8 mouse cellular contexts compared by ENCODE assay signal in genomic region chr4:142095513-142096241, GRCm38 (mm10). TPM values are rescaled to one million over a fixed set of nuclear protein-coding genes. Genes with fewer than 3 reads are reported as not detected.
DNase-seq lines count a peak whose midpoint lies in the region; ATAC-seq and TF ChIP-seq lines count a peak whose summit lies in the region.

No protein-coding gene starts in this region.

- 53% methylated on average over 15 of the region's 15 CpGs for WGBS in forebrain, embryonic 10.5 days
- WGBS in forebrain, embryonic 11.5 days: 46% methylated on average over 15 of the region's 15 CpGs
- 31% methylated on average over 15 of the region's 15 CpGs for whole genome bisulfite sequencing in forebrain, embryonic 15.5 days
- 25% methylated on average over 15 of the region's 15 CpGs for WGBS in hindbrain, postnatal 0 days
- 64% methylated on average over 15 of the region's 15 CpGs for WGBS in midbrain, postnatal 0 days

- no peak overlapping the region for H3K9ac ChIP-seq in forebrain, embryonic 11.5 days (ENCODE audit: low read length)
- H3K9ac ChIP-seq in forebrain, embryonic 15.5 days (replicated peaks): no peak overlapping the region
- H3K9ac ChIP-seq in hindbrain, postnatal 0 days (replicated peaks; ENCODE audit: low read length): no peak overlapping the region; the same call in 1 of the 2 replicates
- H3K9ac ChIP-seq in midbrain, postnatal 0 days (replicated peaks; ENCODE audit: low read length, poor library complexity, severe bottlenecking): no peak overlapping the region

- peak overlapping the region; percentile 60 for H3K27ac ChIP-seq in forebrain, embryonic 10.5 days
- no peak overlapping the region for H3K27ac ChIP-seq in forebrain, embryonic 11.5 days (ENCODE audit: low read depth, low read length)
- H3K27ac ChIP-seq in forebrain, embryonic 15.5 days (replicated peaks): no peak overlapping the region
- peak overlapping the region; percentile 34; the same call in 1 of the 2 replicates for H3K27ac ChIP-seq in hindbrain, postnatal 0 days
- H3K27ac ChIP-seq in midbrain, postnatal 0 days (ENCODE audit: low read depth, low read length): no peak overlapping the region

- no peak for DNase-seq in forebrain, embryonic 10.5 days (ENCODE audit: extremely low spot score, low spot score)
- DNase-seq in forebrain, embryonic 11.5 days (ENCODE audit: low spot score): no peak
- peak; percentile 89 for DNase-seq in adrenal gland, adult 8-10 months
- DNase-seq in hindbrain, postnatal 0 days (ENCODE audit: low spot score): peak; percentile 85
- DNase-seq in midbrain, postnatal 0 days (ENCODE audit: low spot score): peak; percentile 85
- DNase-seq in embryo, embryonic 11 days: no peak
- no peak for DNase-seq in embryo, embryonic 10 days (ENCODE audit: low spot score)

- no peak for ATAC-seq in forebrain, embryonic 11.5 days (replicated peaks; ENCODE audit: low FRiP score)
- peak; percentile 55 for ATAC-seq in forebrain, embryonic 15.5 days (replicated peaks)
- ATAC-seq in hindbrain, postnatal 0 days: peak; percentile 76
- peak; percentile 27; the same call in 1 of the 2 replicates for ATAC-seq in midbrain, postnatal 0 days (ENCODE audit: low FRiP score)

- no peaks in the 10 kb centered on the region for H3K27me3 ChIP-seq in forebrain, embryonic 10.5 days (ENCODE audit: poor library complexity, severe bottlenecking)
- peaks cover 2% of the 10 kb centered on the region; the same call in 1 of the 2 replicates for H3K27me3 ChIP-seq in forebrain, embryonic 11.5 days (ENCODE audit: control insufficient read depth, insufficient read depth, low read length)
- no peaks in the 10 kb centered on the region for H3K27me3 ChIP-seq in forebrain, embryonic 15.5 days
- no peaks in the 10 kb centered on the region for H3K27me3 ChIP-seq in hindbrain, postnatal 0 days (ENCODE audit: insufficient read depth, low read length)
- no peaks in the 10 kb centered on the region for H3K27me3 ChIP-seq in midbrain, postnatal 0 days (ENCODE audit: insufficient read depth, low read length)

- peaks cover 17% of the 10 kb centered on the region for H3K4me1 ChIP-seq in forebrain, embryonic 10.5 days
- H3K4me1 ChIP-seq in forebrain, embryonic 11.5 days (replicated peaks; ENCODE audit: control insufficient read depth, insufficient read depth, low read length): no peaks in the 10 kb centered on the region
- H3K4me1 ChIP-seq in forebrain, embryonic 15.5 days: peaks cover 7% of the 10 kb centered on the region; the same call in 1 of the 2 replicates
- H3K4me1 ChIP-seq in hindbrain, postnatal 0 days (ENCODE audit: insufficient read depth, low read length): 0 out of 2 replicates have a peak, but pooled peaks cover 4% of the 10 kb centered on the region
- no peaks in the 10 kb centered on the region for H3K4me1 ChIP-seq in midbrain, postnatal 0 days (ENCODE audit: insufficient read depth, low read length)

- H3K4me2 ChIP-seq in forebrain, embryonic 11.5 days (ENCODE audit: low read depth, low read length, severe bottlenecking): no peak overlapping the region
- H3K4me2 ChIP-seq in forebrain, embryonic 15.5 days (replicated peaks): no peak overlapping the region
- no peak overlapping the region for H3K4me2 ChIP-seq in hindbrain, postnatal 0 days (ENCODE audit: low read depth, low read length)
- no peak overlapping the region for H3K4me2 ChIP-seq in midbrain, postnatal 0 days (ENCODE audit: low read depth, low read length, poor library complexity, severe bottlenecking)

- H3K4me3 ChIP-seq in forebrain, embryonic 10.5 days: no peak overlapping the region
- no peak overlapping the region for H3K4me3 ChIP-seq in forebrain, embryonic 11.5 days (ENCODE audit: low read depth, low read length)
- H3K4me3 ChIP-seq in forebrain, embryonic 15.5 days: no peak overlapping the region
- no peak overlapping the region for H3K4me3 ChIP-seq in hindbrain, postnatal 0 days (ENCODE audit: low read length)
- H3K4me3 ChIP-seq in midbrain, postnatal 0 days (ENCODE audit: low read depth, low read length): no peak overlapping the region

- TF ChIP-seq CTCF in hindbrain, postnatal 0 days (IDR thresholded peaks at IDR 0.05; ENCODE audit: low read depth): no peak
- no peak for TF ChIP-seq CTCF in midbrain, postnatal 0 days (IDR thresholded peaks at IDR 0.05)

- H3K36me3 ChIP-seq in forebrain, embryonic 10.5 days (replicated peaks): no peaks in the 10 kb centered on the region
- H3K36me3 ChIP-seq in forebrain, embryonic 11.5 days (ENCODE audit: control insufficient read depth, insufficient read depth, low read length): no peaks in the 10 kb centered on the region
- H3K36me3 ChIP-seq in forebrain, embryonic 15.5 days: no peaks in the 10 kb centered on the region
- no peaks in the 10 kb centered on the region for H3K36me3 ChIP-seq in hindbrain, postnatal 0 days (ENCODE audit: insufficient read depth, low read length)
- no peaks in the 10 kb centered on the region for H3K36me3 ChIP-seq in midbrain, postnatal 0 days (ENCODE audit: insufficient read depth, low read length)

- H3K9me3 ChIP-seq in forebrain, embryonic 10.5 days: no peaks in the 10 kb centered on the region
- no peaks in the 10 kb centered on the region for H3K9me3 ChIP-seq in forebrain, embryonic 11.5 days (ENCODE audit: control insufficient read depth, low read length)
- H3K9me3 ChIP-seq in forebrain, embryonic 15.5 days: no peaks in the 10 kb centered on the region
- H3K9me3 ChIP-seq in hindbrain, postnatal 0 days (ENCODE audit: low read length): no peaks in the 10 kb centered on the region
- H3K9me3 ChIP-seq in midbrain, postnatal 0 days (ENCODE audit: low read length): no peaks in the 10 kb centered on the region

RNA-seq across cellular contexts. Expression of gene Tmem51, which starts 11.6 kb away (rescaled TPM):
- polyA plus RNA-seq in forebrain, embryonic 10.5 days (2016; fragmentation: Nextera tagmentation; extraction: Ambion mirVana): 6.6 and 6.7 TPM in 2 replicates
- 6.3 and 8.9 TPM in 2 replicates for polyA plus RNA-seq in forebrain, embryonic 11.5 days (2014; fragmentation: Nextera tagmentation; extraction: Ambion mirVana)
- 1 to 10 TPM; 3.6 to 5.7 (median 4.7) TPM for total RNA-seq in adrenal gland, adult 8-10 months (2022)
- polyA plus RNA-seq in forebrain, embryonic 15.5 days (2015; fragmentation: Nextera tagmentation; extraction: Ambion mirVana): 6.5 and 6.6 TPM in 2 replicates
- total RNA-seq in hindbrain, postnatal 0 days (2014; rRNA removed): 7.5 and 7.6 TPM in 2 replicates
- polyA plus RNA-seq in hindbrain, postnatal 0 days (2015; fragmentation: Nextera tagmentation; extraction: Ambion mirVana): 7.8 and 8.6 TPM in 2 replicates
- 5.9 and 7.1 TPM in 2 replicates for total RNA-seq in midbrain, postnatal 0 days (2014; rRNA removed)
- polyA plus RNA-seq in midbrain, postnatal 0 days (2015; fragmentation: Nextera tagmentation; extraction: Ambion mirVana): 7.9 and 9.4 TPM in 2 replicates

Comparison
In these comparisons a context has a peak if more than half of its experiments do, and no peak if none do; other contexts are left out.
1. H3K27ac ChIP-seq: peak in forebrain, embryonic 10.5 days (single experiment) and hindbrain, postnatal 0 days (single experiment); none in forebrain, embryonic 11.5 days (single experiment), forebrain, embryonic 15.5 days (single experiment) and midbrain, postnatal 0 days (single experiment).
2. DNase-seq: peak in adrenal gland, adult 8-10 months (single experiment), hindbrain, postnatal 0 days (single experiment) and midbrain, postnatal 0 days (single experiment); none in forebrain, embryonic 10.5 days (single experiment), forebrain, embryonic 11.5 days (single experiment), embryo, embryonic 11 days (single experiment) and embryo, embryonic 10 days (single experiment).